Mouse (Mus musculus): ENCODE results near the gene Prpf19. TPM values are rescaled to one million over a fixed set of nuclear protein-coding genes. Genes with fewer than 3 reads are reported as not detected.
A peak's percentile ranks its signal among the peaks of the same experiment; 100 is the strongest.

Prpf19 gene
- total and polyA plus RNA-seq, 3 experiments: 81.9 to 192 (median 88.8) TPM

DNA sequence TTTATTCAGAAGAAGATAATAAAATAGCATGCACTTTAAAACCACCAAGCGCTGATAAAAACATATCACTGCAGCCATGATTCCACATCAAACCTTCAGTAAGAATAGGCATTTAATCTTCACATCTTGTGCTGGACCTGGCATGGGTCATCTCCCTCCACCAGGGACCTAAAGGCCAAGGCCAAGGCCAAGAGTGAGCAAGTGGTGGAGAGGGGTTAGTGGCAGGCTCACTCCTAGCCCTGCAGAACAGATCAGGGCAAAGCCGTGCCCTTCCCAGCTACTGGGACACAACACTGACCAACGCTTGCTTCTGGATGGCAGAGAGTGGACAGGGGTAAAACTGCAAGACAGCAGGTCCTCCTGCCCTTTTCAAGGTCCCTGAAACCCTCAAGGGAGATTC, 24.4 kb upstream of the Prpf19 start:
- H3K36me3 ChIP-seq (replicated peaks): peaks cover 40% of the 10 kb centered on the region
- H3K4me3 ChIP-seq (ENCODE audit: low read depth, low read length): no peak overlapping the region
- H3K27me3 ChIP-seq (ENCODE audit: insufficient read depth, low read length): peaks cover 20% of the 10 kb centered on the region
- TF ChIP-seq CTCF (IDR thresholded peaks at IDR 0.05; ENCODE audit: low read depth, low read length): no peak
- no peak for TF ChIP-seq GATA1 (IDR thresholded peaks at IDR 0.05; ENCODE audit: borderline replicate concordance, low read length)
- no peak for TF ChIP-seq GATA2 (IDR thresholded peaks at IDR 0.05; ENCODE audit: borderline replicate concordance, low read depth, low read length)
- no peak for TF ChIP-seq TAL1 (conservative IDR thresholded peaks at IDR 0.05; ENCODE audit: low read depth, low read length)
- TF ChIP-seq POLR2AphosphoS5 (IDR thresholded peaks at IDR 0.05; ENCODE audit: insufficient replicate concordance, low read depth, low read length): no peak
- ATAC-seq (ENCODE audit: extremely low read depth, insufficient number of reproducible peaks, low FRiP score, poor library complexity, severe bottlenecking) (no peak), DNase-seq (ENCODE audit: low spot score) (no peak)
- no peaks in the 10 kb centered on the region for H3K9me3 ChIP-seq (replicated peaks)
- no peaks in the 10 kb centered on the region for H3K4me1 ChIP-seq (ENCODE audit: insufficient read depth, low read depth, low read length)

DNA sequence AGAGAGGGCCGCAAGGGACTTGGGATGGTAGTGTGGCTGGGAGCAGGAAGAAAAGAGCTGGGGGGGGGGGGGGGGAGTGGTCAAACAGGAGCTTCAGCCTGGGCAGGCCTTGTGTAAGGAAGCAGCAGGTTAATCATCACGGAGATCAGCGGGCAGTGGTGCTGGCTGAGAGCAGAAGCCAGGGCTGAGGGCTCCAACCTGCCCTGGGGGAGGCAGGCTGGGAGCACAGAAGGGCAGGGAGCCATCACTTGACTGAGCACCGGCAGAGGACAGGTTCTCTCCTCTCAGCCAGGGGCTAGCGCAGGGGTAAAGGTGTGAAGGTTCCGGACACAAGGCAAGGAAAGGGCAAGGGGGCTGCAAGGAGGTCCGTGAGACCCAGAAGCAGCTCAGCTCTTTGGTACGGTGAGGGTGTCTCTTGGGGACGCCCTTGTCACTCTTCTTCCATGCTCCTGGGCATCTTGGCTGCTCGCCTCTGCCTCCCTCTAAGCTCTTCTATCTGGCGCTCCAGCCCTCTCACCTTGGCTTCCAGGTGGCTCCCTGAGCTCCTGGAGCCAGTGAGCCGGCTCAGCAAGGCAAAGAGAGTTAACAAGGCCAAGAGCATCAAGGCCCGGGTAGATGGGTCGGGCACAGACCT, 23.6 kb upstream of the Prpf19 start:
- peaks cover 40% of the 10 kb centered on the region for H3K36me3 ChIP-seq (replicated peaks)
- no peaks in the 10 kb centered on the region for H3K4me1 ChIP-seq (ENCODE audit: insufficient read depth, low read depth, low read length)
- no peak for TF ChIP-seq TAL1 (conservative IDR thresholded peaks at IDR 0.05; ENCODE audit: low read depth, low read length)
- TF ChIP-seq CTCF (IDR thresholded peaks at IDR 0.05; ENCODE audit: low read depth, low read length): no peak
- H3K9me3 ChIP-seq (replicated peaks): no peaks in the 10 kb centered on the region
- no peak for ATAC-seq (ENCODE audit: extremely low read depth, insufficient number of reproducible peaks, low FRiP score, poor library complexity, severe bottlenecking)
- DNase-seq (ENCODE audit: low spot score): no peak
- peaks cover 17% of the 10 kb centered on the region for H3K27me3 ChIP-seq (ENCODE audit: insufficient read depth, low read length)
- no peak overlapping the region for H3K4me3 ChIP-seq (ENCODE audit: low read depth, low read length)

DNA sequence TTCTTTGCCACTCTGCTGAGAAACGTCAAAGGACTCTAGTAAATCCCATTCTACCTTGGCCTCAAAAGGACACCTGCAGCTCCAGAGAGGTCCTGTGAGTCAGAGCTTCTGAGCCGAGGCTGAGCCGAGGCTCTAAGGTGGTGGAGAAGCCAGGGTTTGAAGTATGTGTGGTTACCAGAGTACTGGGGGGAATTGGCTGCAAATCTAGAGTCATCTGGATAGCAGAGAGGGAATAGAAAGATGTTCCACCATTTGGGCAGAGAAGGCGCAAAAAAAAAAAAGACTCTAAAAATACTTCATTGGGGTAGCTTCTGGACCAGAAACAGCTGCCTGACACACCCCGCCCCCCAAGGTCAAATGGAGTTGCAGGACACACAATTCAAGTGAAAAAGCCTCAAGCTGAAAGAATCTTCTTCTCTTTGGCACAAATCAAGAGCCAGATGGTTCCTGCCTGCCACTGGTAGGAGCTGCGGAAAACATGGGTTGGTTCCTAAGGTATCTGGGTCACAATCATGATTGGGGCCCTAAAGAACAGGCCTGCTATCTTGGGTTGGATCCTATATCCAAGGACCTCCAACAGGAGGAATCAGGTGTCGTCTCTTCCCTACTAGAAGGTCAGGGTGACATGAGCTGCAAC, 16.7 kb upstream of the Prpf19 start:
- no peak for TF ChIP-seq TAL1 (conservative IDR thresholded peaks at IDR 0.05; ENCODE audit: low read depth, low read length)
- no peak for TF ChIP-seq GATA2 (IDR thresholded peaks at IDR 0.05; ENCODE audit: borderline replicate concordance, low read depth, low read length)
- no peak for TF ChIP-seq CTCF (IDR thresholded peaks at IDR 0.05; ENCODE audit: low read depth, low read length)
- TF ChIP-seq POLR2AphosphoS5 (IDR thresholded peaks at IDR 0.05; ENCODE audit: insufficient replicate concordance, low read depth, low read length): no peak
- no peak for TF ChIP-seq GATA1 (IDR thresholded peaks at IDR 0.05; ENCODE audit: borderline replicate concordance, low read length)
- H3K4me3 ChIP-seq (ENCODE audit: low read depth, low read length): no peak overlapping the region
- no peaks in the 10 kb centered on the region for H3K9me3 ChIP-seq (replicated peaks)
- peaks cover 26% of the 10 kb centered on the region for H3K36me3 ChIP-seq (replicated peaks)
- DNase-seq (ENCODE audit: low spot score) (no peak), ATAC-seq (ENCODE audit: extremely low read depth, insufficient number of reproducible peaks, low FRiP score, poor library complexity, severe bottlenecking) (no peak)
- peaks cover 12% of the 10 kb centered on the region; the same call in 1 of the 2 replicates for H3K27me3 ChIP-seq (ENCODE audit: insufficient read depth, low read length)
- peaks cover 23% of the 10 kb centered on the region for H3K4me1 ChIP-seq (ENCODE audit: insufficient read depth, low read depth, low read length)

DNA sequence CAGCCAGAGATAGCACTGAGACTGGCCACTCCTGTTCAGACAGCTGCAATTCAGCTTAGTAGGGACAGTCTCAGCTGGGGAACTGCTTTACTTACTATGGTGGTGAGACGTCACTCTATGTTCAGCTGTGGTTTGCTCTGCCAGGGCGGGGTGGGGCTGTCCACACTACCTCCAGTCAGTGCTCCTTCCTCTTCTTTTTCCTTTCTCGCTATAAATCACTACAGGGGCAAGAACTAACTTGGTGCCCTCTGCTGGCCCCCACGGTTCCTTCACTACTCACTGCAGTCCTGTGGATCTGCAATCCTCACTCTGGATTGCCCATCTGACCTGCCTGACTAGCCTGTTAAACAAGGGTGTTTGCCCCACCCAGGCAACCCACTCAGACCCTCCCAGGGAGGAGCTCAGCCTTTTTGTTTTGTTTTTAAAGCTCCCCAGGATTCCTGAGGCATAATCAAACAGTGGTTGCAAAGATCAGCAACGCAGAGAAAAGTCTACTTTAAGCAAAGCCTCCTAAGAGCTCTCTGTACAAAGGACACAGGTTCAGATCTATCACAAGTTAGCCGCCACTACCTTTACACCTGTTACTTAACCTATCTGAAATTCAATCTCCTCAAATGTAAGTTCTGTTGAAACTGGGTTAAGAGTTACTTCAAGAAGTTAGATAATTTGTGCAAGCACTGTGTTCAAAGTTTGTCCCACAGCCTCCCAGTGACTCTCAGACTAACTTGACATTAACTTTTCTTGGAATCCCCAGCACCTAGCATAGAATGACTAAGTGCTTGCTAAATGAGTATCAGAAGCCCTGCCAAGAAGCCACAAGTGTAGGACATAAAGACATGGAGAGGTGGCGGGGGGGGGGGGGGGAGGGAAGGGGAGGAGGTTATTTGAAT, 14.7 kb upstream of the Prpf19 start:
- no peak for TF ChIP-seq GATA1 (IDR thresholded peaks at IDR 0.05; ENCODE audit: borderline replicate concordance, low read length)
- no peak for TF ChIP-seq POLR2AphosphoS5 (IDR thresholded peaks at IDR 0.05; ENCODE audit: insufficient replicate concordance, low read depth, low read length)
- TF ChIP-seq GATA2 (IDR thresholded peaks at IDR 0.05; ENCODE audit: borderline replicate concordance, low read depth, low read length): no peak
- TF ChIP-seq CTCF (IDR thresholded peaks at IDR 0.05; ENCODE audit: low read depth, low read length): no peak
- TF ChIP-seq TAL1 (conservative IDR thresholded peaks at IDR 0.05; ENCODE audit: low read depth, low read length): no peak
- DNase-seq (ENCODE audit: low spot score) (no peak), ATAC-seq (ENCODE audit: extremely low read depth, insufficient number of reproducible peaks, low FRiP score, poor library complexity, severe bottlenecking) (no peak; the same call in 1 of the 2 replicates)

DNA sequence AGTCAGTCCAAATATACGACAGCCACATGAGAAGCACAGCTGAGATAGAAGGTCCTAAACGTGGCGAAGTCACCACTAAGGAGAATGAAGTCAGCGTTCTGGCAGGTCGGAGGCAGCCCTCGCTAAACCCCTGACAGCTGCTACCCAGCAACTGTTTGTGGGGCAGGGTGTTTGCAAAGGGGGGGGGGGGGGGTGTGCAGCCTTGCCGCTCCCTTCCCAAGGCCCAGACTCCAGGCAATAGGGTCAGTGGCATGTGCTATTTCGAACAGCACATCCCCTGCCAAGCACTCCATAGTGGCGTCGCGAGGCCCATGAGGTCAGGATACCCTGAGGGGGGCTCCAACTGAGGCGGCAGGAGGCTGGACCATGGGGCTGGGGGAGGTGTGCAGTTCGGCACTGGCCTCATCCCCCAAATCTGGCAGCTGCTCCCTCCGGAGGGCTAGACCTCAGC, 14.0 kb upstream of the Prpf19 start:
- peaks cover 3% of the 10 kb centered on the region; the same call in 1 of the 2 replicates for H3K9me3 ChIP-seq (replicated peaks)
- H3K4me1 ChIP-seq (ENCODE audit: insufficient read depth, low read depth, low read length): peaks cover 23% of the 10 kb centered on the region
- H3K36me3 ChIP-seq (replicated peaks): peaks cover 13% of the 10 kb centered on the region
- TF ChIP-seq GATA2 (IDR thresholded peaks at IDR 0.05; ENCODE audit: borderline replicate concordance, low read depth, low read length): no peak
- TF ChIP-seq TAL1 (conservative IDR thresholded peaks at IDR 0.05; ENCODE audit: low read depth, low read length): no peak
- TF ChIP-seq POLR2AphosphoS5 (IDR thresholded peaks at IDR 0.05; ENCODE audit: insufficient replicate concordance, low read depth, low read length): no peak
- TF ChIP-seq GATA1 (IDR thresholded peaks at IDR 0.05; ENCODE audit: borderline replicate concordance, low read length): no peak
- TF ChIP-seq CTCF (IDR thresholded peaks at IDR 0.05; ENCODE audit: low read depth, low read length): no peak
- ATAC-seq (ENCODE audit: extremely low read depth, insufficient number of reproducible peaks, low FRiP score, poor library complexity, severe bottlenecking): no peak
- H3K4me3 ChIP-seq (ENCODE audit: low read depth, low read length): peak overlapping the region; percentile 69
- peaks cover 16% of the 10 kb centered on the region; the same call in 1 of the 2 replicates for H3K27me3 ChIP-seq (ENCODE audit: insufficient read depth, low read length)
- DNase-seq (ENCODE audit: low spot score): no peak

More for the DNA sequence above, 14.7 kb upstream of the Prpf19 start:
- Histone ChIP-seq H3K4me3 (ENCODE audit: low read depth, low read length) (no peak overlapping the region), H3K9me3 (replicated peaks) (peaks cover 3% of the 10 kb centered on the region; the same call in 1 of the 2 replicates), H3K27me3 (ENCODE audit: insufficient read depth, low read length) (peaks cover 16% of the 10 kb centered on the region; the same call in 1 of the 2 replicates), H3K36me3 (replicated peaks) (peaks cover 13% of the 10 kb centered on the region), H3K4me1 (ENCODE audit: insufficient read depth, low read depth, low read length) (peaks cover 23% of the 10 kb centered on the region)

All from G1E (cell line).